Mouse (Mus musculus): Measurements from ENCODE around the gene Stxbp4.

DNA sequence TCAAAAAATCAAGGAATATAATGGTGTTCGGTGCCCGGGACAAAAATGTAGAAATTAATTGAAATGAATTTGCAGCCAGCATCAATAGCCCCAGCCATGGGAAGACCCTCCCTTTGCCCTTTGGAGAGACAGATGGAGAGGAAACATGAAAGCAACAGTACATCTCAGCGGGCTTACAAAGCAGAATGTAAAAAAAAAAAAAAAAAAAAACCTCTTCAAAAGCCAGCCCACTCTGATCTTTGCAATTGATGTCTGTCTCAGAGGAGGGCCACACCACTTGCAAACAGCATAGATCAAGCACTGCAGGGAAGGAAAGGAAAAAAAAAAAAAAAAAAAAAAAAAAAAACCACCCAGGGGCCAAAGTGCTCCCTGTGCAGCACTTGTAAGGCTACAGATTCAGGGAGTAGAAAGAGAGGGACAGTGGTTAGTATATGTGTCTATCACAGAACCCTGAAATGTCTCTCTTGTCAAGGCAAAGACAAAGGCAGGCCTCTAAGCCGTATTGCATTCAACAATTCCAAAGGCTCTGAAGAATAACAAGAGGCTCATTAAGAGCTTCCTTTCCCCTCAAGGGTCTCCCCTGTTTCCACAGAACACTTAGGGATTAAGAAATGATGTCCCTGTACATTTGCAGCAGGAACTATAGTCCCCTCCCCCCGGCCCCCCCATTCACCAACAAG lies 25.9 kb upstream of the Stxbp4 start:
- TF ChIP-seq CHD2 (IDR thresholded peaks at IDR 0.05; ENCODE audit: low read depth, low read length) (no peak), ZC3H11A (IDR thresholded peaks at IDR 0.05; ENCODE audit: borderline replicate concordance, low read depth, low read length) (no peak)
